Mouse (Mus musculus) ovary, postnatal 14 days (tissue): Measurements from ENCODE around the gene St6galnac1.

Experiments used
- DNase-seq: peaks from one replicate; pipeline ENCODE4 v3.0.0; 2022; ENCODE audit warnings: low spot score

Gene St6galnac1

DNA sequence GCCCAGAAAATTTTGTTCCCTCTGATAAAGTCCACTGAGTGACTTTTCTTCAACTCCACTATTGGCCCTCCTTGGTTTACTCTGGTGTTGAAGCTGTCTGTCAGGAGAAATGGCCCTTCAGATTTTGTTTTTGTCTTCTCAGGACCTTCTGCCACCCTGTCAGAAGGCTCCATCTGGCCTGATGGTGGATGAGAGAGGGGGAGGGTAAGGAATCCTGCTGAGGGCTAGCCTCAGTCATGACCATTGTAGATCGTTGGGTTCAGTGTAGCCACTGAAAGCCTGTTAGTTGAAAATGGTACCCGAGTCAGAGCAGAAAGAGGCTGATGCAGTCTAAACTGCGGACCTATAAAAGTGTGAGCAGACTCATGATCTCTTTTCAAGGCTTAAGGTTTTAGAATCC is 49.2 kb downstream of the St6galnac1 start:
- no peak for DNase-seq

GRCm38 (mm10) chr11:116725031-116725948 is 50.0 kb downstream of the St6galnac1 start:
- no peak for DNase-seq

DNA sequence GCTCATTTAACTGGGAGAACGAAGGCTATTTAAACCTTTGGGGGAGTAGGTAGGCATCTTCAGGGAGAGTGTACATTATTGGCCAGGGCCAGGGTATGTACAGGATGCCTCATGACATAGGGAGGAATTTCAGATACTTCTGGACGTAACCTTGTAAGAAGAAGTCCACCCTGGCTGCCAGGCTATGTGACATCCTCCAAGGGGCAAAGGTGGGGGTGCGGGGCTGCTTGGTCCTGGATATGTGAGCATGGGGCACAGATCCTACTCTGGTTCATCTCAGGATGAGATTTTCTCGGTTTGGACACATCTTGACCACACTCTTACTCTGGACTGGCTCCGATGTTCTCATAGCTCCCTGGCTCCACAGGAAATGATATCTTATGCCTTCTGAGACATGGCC is 52.2 kb downstream of the St6galnac1 start:
- no peak for DNase-seq

GRCm38 (mm10) chr11:116721548-116722271 is 53.6 kb downstream of the St6galnac1 start:
- no peak for DNase-seq

GRCm38 (mm10) chr11:116720319-116720865 is 54.9 kb downstream of the St6galnac1 start:
- DNase-seq, result no peak
